Comparison of ENCODE assay signal across 8 mouse cellular contexts in the genomic region with DNA sequence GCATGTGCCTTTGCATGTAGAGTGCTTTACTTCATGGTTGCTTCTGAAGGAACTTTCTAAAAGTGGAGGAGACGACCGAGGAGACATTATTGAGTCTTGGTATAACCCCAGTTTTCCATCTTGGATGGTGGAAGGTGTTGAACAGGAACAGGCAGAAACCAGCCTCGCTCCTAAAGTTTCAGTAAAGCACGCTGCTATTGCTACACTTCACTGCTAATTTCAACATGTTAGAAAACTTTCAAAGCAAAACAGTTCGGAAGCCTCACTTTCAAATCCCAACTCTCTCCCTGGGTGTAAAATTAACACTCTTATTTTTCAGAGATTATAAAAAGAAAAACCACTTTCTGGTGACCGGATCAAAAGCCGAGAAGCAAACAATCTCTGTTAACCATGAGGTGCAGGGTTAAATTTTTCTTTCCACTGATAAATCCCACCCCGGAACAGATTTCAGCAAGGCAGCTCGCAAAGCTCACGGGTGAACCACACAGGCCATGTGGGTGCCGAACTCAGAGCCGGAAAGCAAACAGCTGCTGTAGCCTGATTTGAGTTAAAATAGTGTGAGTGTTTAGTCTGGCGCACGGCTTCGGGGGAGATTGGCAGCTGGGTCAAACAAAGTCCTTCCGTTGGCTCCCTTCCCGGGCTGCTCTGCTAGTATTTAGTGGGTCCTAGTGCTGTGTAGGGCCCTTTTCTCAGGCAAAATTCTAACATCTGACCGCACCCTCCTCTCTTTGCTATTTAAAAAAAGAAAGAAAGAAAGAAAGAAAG.
A peak's percentile ranks its signal among the peaks of the same experiment; 100 is the strongest.
DNase-seq lines count a peak whose midpoint lies in the region; ATAC-seq and TF ChIP-seq lines count a peak whose summit lies in the region.

No protein-coding gene starts in this region.

- peak overlapping the region; percentile 51 for H3K9ac ChIP-seq in liver, postnatal 0 days (replicated peaks)

- TF ChIP-seq CTCF in liver, postnatal 0 days (IDR thresholded peaks at IDR 0.05; ENCODE audit: low read depth): no peak
- TF ChIP-seq CTCF in olfactory bulb, adult 2 months (IDR thresholded peaks at IDR 0.05; ENCODE audit: insufficient read depth, low read depth, low read length): no peak

- no peaks in the 10 kb centered on the region for H3K9me3 ChIP-seq in liver, postnatal 0 days (ENCODE audit: low read length)

- TF ChIP-seq POLR2A in olfactory bulb, adult 2 months (IDR thresholded peaks at IDR 0.05; ENCODE audit: insufficient read depth, low read depth, low read length): no peak

- H3K4me2 ChIP-seq in liver, postnatal 0 days (ENCODE audit: low read depth, low read length): peak overlapping the region; percentile 58

- H3K4me1 ChIP-seq in liver, postnatal 0 days (ENCODE audit: insufficient read depth): no peaks in the 10 kb centered on the region
- H3K4me1 ChIP-seq in olfactory bulb, adult 2 months (ENCODE audit: control insufficient read depth, insufficient read depth, low read length): peaks cover 3% of the 10 kb centered on the region

- no peaks in the 10 kb centered on the region for H3K27me3 ChIP-seq in liver, postnatal 0 days (ENCODE audit: insufficient read depth, low read length)

- peak overlapping the region; percentile 29; the same call in 1 of the 2 replicates for H3K4me3 ChIP-seq in liver, postnatal 0 days (ENCODE audit: low read depth, low read length)
- peak overlapping the region; percentile 43 for H3K4me3 ChIP-seq in olfactory bulb, adult 2 months (ENCODE audit: insufficient read depth, low read depth, low read length)

- no peaks in the 10 kb centered on the region for H3K36me3 ChIP-seq in liver, postnatal 0 days (replicated peaks; ENCODE audit: insufficient read depth, low read length)

- 49% methylated on average over 18 of the region's 18 CpGs for WGBS in liver, postnatal 0 days (ENCODE audit: insufficient replicate concordance)
- WGBS in olfactory bulb, adult 2 months: 27% methylated on average over 18 of the region's 18 CpGs

- DNase-seq in 3T3-L1 (ENCODE audit: low read depth, low spot score): peak; percentile 93
- DNase-seq in cerebellum, postnatal 10 days: peak; percentile 90 to 93
- DNase-seq in frontal cortex, postnatal 10 days (ENCODE audit: low spot score in 2 of 2): peak; percentile 79 to 81
- peak; percentile 85 to 86 for DNase-seq in layer of hippocampus, adult 8-10 months (ENCODE audit: low spot score in 2 of 2)
- DNase-seq in liver, postnatal 0 days: peak; percentile 66
- DNase-seq in thymus, postnatal 36 days: peak; percentile 3 to 11

- peak overlapping the region; percentile 85 for H3K27ac ChIP-seq in liver, postnatal 0 days (ENCODE audit: low read depth)
- H3K27ac ChIP-seq in olfactory bulb, adult 2 months (ENCODE audit: insufficient read depth, low read depth, low read length): no peak overlapping the region; the same call in 1 of the 2 replicates

- no peak for TF ChIP-seq EP300 in liver, postnatal 0 days (IDR thresholded peaks at IDR 0.05; ENCODE audit: low read depth)

- ATAC-seq in hematopoietic stem cell, adult 5-6 weeks (replicated peaks in 1 of 2; ENCODE audit: insufficient read depth in 1 of 2, low FRiP score in 2 of 2, low TSS enrichment in 1 of 2, low read depth in 1 of 2, poor library complexity in 2 of 2, severe bottlenecking in 2 of 2): peak; percentile 92 to 96
- ATAC-seq in liver, postnatal 0 days: peak; percentile 89

Comparison
In these comparisons a context has a peak if more than half of its experiments do, and no peak if none do; other contexts are left out.
1. DNase-seq: peak in every context shown above with its lines; median percentile 93 in 3T3-L1; 92 in cerebellum, postnatal 10 days; 86 in layer of hippocampus, adult 8-10 months; 80 in frontal cortex, postnatal 10 days; 66 in liver, postnatal 0 days; 7 in thymus, postnatal 36 days.